Mouse (Mus musculus): ENCODE results near the gene Cmtm8. TPM values are rescaled to one million over a fixed set of nuclear protein-coding genes. Genes with fewer than 3 reads are reported as not detected.
A peak's percentile ranks its signal among the peaks of the same experiment; 100 is the strongest.

The Cmtm8 gene
- 1 to 10 TPM; 2.1 to 2.5 TPM for total RNA-seq (2021)

DNA sequence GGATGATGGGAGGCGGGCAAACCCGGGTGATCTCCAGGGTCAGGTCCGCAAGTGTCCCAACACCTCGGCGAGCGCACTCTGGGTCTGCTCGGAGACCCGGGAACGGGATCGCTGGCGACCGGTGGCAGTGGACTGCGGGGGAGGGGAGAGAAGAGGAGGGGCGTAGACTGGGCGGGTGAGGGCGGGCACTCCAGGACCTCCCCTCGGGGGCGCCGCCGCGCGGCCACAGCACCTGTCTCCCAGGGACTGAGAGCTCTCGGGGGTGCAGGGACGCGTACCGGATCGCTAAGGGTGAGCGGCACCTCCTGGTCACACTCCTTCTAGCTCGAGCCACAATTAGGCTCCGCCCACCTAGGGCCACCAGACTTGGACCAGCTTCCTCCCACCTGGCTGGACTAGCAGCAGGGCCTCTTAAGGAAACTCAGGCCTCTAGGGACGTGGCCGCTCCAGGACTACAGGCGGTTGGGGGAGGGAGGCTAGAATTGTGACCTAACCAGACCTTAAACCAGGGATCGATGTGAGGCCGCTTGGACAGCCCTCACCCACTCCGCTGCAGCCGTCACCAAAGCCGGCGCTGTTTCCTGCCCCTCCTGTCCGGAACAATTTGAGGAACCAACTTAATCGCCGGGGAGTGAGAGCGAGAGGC lies at the start of gene Cmtm8:
Gene Cmtm8, minus strand, starts transcription at position 140 of the 646 bp plus-strand sequence.
- intact Hi-C loops (cut with DNase I): no loop called here
- peak in 1 of 2 experiments; percentile 74 for DNase-seq (ENCODE audit: extremely low spot score in 1 of 2, low spot score in 2 of 2)

DNA sequence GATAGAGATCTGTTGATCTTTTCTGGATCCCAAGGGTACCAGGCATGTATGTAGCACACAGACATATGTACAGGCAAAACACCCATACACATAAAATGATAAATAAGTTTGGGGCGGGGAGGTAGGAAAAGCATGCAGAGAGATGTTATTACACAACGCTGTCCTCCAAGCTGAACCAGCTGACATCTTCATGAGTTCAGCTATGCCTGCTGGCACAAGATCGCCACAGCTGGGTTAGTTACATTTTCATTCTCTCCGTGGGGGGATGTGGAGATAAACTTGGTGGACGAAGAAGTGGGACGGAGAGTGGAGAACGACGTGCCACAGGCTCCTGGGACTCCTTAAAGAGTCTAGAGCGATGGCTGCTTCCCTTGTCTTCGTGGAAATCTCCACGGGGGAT lies 49.0 kb upstream of the Cmtm8 start:
- intact Hi-C loops (cut with DNase I): no loop called here
- no peak for DNase-seq (ENCODE audit: extremely low spot score in 1 of 2, low spot score in 2 of 2)

DNA sequence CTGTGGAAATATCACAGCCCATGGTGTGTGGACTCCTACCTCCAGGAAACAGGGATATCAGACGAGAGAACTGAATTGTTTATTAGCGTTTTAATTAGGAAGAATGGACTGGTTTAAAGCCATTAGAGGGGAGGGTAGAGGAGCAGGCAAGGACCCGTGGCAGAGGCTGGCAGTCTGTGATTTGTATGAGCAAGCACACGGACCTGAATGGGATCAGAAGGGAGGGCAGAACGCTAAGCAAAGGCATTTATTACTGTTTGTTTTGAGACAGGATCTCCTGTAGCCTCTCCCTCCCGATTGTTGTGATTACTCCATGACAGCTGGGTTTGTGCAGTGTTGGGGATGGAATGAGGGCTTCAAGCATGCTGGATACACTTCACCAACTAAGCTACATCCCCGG lies 46.4 kb upstream of the Cmtm8 start:
- no peak for DNase-seq (ENCODE audit: extremely low spot score in 1 of 2, low spot score in 2 of 2)
- intact Hi-C loops (cut with DNase I): no loop called here

DNA sequence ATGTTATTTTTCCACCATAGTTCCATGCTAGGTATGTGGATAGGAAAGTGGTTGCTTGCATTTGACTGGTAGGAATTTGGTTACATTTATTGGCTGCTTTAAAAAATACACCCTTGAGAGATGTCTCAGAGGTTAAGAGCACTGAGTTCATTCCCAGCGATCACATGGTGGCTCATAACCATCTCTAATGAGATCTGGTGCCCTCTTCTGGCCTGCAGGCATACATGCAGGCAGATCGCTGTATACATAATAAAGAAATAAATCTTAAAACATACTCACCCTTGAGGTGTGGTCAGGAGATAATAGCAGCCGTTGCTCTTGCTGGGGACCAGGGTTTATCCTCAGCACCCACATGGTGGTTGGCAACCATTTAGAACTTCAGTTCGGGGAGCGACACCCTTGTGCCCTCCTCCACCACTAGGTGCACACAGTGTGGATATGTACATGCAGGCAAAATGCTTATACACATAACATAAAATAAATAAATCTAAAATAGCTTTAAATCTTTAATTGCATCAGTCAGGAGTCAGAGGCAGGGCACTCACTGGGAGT lies 45.0 kb upstream of the Cmtm8 start:
- DNase-seq (ENCODE audit: extremely low spot score in 1 of 2, low spot score in 2 of 2): no peak
- intact Hi-C loops (cut with DNase I): no loop called here

DNA sequence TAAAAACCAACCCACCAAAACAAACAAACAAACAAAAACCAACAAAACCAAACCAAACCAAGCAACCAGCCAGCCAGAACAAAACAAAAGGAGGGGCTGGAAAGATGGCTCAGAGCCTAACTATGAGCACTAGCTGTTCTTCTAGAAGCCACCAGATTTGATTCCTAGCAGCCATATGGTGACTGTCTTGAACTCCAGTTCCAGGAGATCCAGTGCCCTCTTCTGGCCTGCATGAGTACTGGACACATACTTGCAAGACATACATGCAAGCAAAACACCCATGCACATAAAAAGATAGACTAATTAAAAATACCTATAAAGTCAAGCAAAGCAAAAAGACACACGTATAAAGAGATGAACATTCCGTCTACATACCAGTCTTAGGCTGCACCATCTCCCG lies 43.7 kb upstream of the Cmtm8 start:
- intact Hi-C loops (cut with DNase I): no loop called here
- DNase-seq (ENCODE audit: extremely low spot score in 1 of 2, low spot score in 2 of 2): peak in 1 of 2 experiments; percentile 36

DNA sequence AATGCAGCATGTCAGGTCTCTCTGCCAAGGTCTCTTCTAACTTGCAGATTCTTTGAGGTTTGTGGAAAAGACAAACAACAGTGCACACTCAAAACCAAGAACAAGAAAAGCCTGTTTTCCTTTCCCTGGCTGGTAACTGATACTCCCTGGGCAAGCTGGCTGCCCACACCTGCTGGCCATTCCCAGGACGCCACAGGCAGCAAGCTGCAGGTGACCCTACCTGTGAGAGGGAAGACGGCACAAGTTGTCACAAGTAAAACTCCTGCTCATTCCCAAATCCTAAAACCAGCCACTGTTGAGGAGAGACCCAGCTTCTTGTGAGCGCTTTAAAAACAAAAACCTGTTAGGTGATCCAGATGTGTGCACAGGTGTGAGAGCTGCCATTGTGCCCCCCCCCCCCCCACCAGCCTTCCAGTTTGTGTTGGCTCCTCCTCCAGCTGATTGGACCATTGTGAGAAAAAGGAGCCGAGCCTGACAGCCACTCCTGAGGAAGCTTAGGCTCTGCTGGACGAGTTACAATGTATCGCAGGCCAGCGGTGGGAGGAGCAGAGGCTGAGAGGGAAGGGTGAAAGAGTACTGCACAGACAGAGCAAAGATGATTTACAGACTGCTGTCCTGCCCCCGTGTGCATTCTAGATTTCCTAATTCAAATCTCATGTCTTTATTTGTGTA lies 42.2 kb upstream of the Cmtm8 start:
- intact Hi-C loops (cut with DNase I): no loop called here
- no peak for DNase-seq (ENCODE audit: extremely low spot score in 1 of 2, low spot score in 2 of 2)

DNA sequence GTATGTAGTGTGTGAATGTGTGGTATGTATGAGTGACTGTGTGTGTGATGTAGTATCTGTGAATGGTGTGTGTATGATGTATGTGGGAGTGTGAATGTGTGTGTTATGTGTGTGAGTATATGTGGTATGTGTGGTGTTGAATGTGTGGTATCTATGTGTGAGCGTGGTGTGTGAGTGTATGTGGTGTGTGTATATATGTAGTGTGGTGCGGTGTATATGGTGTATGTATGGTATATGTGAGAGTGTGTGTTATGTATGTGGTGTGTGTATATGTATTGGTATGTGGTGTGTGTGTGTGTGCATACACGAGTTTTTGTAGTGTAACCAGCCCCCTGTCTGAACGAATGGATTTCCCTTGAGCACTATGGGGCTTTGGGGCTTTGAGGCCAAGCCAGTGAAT lies 41.6 kb upstream of the Cmtm8 start:
- intact Hi-C loops (cut with DNase I): no loop called here
- no peak for DNase-seq (ENCODE audit: extremely low spot score in 1 of 2, low spot score in 2 of 2)

DNA sequence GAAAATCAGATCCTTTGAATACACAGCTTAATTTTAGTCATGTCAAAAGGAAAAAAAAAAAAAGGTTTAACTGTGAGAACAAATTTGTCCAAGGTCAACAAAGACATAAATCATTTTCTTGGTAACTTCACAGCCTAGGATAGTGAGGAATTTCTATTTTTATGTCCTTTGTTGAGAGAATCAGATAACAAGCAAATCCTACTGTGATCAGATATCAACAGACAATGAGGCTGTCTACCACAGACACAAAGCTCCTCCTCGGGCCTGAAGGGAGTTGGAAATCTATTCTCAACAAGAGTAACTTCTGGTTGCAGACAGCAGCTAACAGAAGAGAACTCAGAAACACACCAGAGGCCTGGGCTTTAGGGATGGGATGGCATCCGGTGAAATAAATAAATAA lies 38.0 kb upstream of the Cmtm8 start:
- no peak for DNase-seq (ENCODE audit: extremely low spot score in 1 of 2, low spot score in 2 of 2)
- intact Hi-C loops (cut with DNase I): no loop called here

DNA sequence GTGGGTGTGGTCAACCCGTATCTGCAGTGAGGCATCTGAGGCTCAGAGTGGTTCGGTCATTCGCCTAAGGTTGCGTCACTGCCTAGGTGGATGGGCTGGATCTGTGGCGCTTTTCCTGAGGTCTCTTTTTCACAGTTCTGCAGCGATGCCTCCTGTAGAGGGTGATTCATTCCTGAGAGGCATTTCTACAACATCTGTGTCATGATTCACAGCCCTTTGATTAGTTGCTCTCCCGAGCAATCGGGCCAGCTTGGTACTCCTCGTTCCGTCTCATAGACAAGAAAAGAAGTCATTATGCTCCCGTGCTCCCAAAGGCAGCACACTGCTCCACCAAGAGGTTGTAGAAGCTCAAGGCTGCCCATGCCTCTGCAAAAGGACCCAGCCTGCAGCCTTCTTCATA lies 11.4 kb upstream of the Cmtm8 start:
- intact Hi-C loops (cut with DNase I): no loop called here
- no peak for DNase-seq (ENCODE audit: extremely low spot score in 1 of 2, low spot score in 2 of 2)

DNA sequence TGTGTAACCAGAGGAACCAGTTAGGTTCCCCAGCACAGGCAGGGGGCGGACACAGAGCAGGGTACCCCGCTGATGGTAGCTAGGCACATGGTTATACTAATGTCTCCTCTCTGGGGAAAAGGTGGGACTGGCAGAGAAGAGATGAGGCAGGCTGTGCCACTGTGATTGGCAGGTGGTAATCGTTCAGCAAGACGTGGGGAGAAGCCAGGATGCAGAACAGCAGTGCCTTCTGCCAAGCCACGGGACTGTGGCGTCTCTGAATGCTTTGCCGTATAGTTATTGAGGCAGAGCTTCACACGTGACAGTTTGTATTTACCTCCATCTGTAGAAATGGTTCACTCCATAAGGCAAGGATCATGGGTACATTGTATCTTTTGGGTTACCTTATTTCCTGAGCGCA lies 10.7 kb upstream of the Cmtm8 start:
- DNase-seq (ENCODE audit: extremely low spot score in 1 of 2, low spot score in 2 of 2): no peak
- intact Hi-C loops (cut with DNase I): no loop called here

DNA sequence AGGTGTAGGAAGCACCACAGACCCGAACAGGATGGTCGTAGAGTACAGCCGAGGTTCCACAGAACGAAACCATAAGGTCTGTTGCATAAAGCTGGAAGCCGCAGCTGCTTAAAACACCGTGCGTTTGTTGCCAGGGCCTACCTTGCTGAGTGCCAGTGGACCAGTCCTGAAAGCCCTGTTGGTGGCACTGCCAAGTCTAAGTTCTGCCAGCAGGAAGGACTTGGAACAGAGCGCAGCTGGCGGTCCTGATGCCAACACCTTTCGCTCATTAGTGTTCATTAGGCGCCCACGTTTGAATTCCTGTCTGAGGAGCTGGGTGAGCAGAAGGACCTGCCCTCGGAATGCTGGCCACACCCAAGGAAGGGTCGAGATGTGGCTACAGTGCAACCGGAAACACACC lies 9.4 kb upstream of the Cmtm8 start:
- intact Hi-C loops (cut with DNase I): no loop called here
- no peak for DNase-seq (ENCODE audit: extremely low spot score in 1 of 2, low spot score in 2 of 2)

DNA sequence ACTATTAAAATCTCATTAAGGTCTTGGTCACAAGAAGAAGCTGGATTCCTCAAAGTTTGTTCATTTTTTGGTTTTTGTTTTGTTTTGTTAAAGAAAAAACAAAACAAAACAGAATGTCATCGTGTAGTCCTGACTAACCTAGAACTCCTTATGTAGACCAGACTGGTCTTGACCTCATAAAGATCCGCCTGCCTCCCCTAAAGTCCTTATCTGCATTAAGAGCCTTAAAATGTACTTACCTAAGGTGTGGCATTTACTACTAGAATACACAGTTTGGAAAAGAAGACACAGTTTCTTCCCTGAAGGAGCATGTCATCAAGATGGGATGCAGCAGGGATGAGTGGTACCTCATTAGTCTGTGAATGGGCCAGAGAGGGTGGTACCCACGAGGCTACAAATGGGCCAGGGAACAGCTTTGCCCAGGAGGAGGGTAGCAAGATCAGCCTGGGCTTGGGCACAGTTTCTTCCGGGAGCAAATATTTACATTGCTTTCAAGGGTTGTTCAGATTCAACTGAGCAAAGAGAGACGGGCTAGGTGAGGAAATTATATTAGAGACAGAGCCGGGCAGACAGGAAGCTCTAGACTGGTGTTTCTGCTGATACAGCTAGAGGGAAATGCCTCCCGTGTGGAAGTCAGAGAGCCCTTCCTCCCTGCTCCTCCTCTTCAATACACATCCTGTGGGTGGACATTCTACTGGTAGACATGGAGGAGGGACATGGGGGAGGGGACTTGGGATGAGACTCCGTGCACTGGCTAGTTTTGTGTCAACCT lies 7.6 kb upstream of the Cmtm8 start:
- DNase-seq (ENCODE audit: extremely low spot score in 1 of 2, low spot score in 2 of 2): no peak
- intact Hi-C loops (cut with DNase I): no loop called here

DNA sequence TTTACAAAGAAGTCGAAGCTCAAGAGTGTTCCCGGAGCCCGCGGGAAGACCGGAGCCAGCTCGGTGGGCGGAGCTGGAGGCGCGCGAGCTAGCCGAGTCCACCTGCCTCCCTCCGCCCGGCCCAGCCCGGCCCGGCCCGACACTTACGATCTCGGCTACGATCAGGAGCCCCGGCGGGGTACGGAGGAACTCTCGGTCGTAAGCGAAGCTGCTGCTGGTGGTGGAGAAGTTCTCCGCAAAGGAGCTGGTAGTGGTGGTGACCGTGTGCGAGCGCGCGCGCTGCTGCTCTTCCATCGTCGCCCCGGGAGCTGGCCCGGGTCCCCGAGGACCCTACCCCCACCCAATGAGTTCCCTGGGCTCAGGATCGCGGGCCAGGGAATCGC lies 331 bp downstream of the Cmtm8 start:
- intact Hi-C loops (cut with DNase I): no loop called here
- DNase-seq (ENCODE audit: extremely low spot score in 1 of 2, low spot score in 2 of 2): peak in 1 of 2 experiments; percentile 66

DNA sequence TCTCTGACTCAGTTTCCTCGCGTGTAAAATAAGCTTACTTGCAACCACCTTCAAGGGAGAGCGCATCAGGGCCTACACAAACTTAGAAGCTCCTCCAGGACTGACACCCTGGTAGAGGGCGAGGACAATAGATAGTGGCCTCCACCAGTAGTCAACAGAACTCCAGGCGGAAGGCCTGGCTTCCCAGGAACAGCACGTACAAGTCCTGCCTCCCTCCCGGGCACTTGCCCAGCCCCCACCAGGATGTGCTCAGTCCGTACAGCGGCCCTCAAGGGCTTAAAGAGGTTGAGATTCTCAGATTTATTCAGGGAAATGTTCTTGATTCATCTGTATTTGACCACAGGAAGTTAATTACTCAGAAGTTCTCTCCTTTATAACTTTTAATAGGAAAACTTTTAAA lies 1.1 kb downstream of the Cmtm8 start:
- peak in 1 of 2 experiments; percentile 72 for DNase-seq (ENCODE audit: extremely low spot score in 1 of 2, low spot score in 2 of 2)
- intact Hi-C loops (cut with DNase I): no loop called here

DNA sequence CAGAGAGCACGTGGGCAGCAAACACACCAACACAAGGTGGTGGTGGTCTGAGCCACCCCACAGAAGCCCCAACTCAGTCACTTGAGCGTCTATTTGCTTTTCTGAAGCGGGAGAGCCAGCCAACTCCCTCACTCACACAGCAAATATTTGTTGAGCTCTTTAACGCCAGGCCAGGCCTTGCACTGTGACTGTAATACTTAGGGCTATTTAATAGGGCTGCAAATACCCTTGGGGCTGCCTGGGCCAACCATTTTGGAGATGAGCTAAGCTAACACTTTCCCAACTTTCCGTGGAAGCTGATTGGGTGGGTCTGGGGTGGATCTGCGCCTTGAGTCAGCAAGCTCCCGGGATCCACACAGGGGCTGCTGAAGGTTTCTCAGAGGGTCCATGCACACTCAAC lies 1.7 kb downstream of the Cmtm8 start:
- no peak for DNase-seq (ENCODE audit: extremely low spot score in 1 of 2, low spot score in 2 of 2)
- intact Hi-C loops (cut with DNase I): no loop called here

DNA sequence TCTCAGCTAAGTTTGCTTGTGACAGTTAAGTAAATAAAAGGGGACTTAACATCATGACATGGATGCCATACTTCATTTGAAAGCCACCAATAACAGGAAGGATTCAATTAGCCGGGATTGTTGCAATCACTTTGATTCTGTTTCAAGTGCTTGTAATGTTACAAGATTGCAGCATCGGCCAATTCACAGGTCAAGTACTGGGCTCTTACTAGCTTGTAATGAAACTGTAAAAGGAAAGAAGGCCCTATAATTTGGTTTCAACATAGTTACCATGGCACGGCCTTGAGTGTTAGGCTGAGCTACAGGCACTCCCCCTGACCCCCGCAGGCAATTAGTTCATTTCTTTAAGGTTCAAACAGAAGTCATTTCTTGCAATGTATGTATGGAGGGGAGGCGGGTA lies 5.1 kb downstream of the Cmtm8 start:
- intact Hi-C loops (cut with DNase I): no loop called here
- DNase-seq (ENCODE audit: extremely low spot score in 1 of 2, low spot score in 2 of 2): no peak

DNA sequence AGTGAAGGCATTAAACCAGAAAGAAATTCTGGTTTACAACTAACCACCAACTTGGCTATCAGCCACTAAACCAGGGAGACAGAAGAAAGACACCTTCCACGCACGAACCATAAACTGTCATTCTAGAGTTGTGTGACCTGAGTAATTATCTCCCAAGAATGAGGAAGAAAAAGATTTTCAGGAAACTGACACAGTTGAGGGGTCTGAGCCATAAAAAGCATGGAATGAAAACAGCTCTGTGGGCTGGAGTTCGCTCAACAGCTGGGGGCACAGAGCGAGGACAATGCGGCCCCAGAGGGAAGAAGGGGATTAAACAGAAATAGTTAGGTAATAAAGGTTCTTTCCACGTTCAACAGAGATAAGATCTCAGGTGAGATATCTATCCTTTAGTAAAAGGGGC lies 12.4 kb downstream of the Cmtm8 start:
- no peak for DNase-seq (ENCODE audit: extremely low spot score in 1 of 2, low spot score in 2 of 2)
- intact Hi-C loops (cut with DNase I): no loop called here

DNA sequence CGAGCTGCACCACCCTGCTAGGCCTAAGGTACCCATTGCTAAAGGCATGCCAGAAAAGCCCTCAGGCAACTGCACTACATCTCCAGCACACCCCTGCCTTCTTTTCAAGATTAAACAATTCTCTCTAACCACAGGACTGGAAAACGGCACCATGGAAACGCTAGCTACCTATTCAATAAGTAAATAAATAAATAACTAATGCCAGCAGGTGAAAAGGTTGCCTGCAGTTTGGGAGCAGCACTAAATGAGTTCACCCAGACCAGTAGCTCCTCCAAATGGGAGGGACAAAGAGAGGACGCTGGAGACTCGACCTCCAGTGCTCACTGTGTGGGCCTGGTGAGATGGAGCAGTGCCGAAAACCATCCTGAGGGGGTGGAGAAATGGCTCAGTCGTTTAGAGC lies 13.6 kb downstream of the Cmtm8 start:
- intact Hi-C loops (cut with DNase I): no loop called here
- no peak for DNase-seq (ENCODE audit: extremely low spot score in 1 of 2, low spot score in 2 of 2)

DNA sequence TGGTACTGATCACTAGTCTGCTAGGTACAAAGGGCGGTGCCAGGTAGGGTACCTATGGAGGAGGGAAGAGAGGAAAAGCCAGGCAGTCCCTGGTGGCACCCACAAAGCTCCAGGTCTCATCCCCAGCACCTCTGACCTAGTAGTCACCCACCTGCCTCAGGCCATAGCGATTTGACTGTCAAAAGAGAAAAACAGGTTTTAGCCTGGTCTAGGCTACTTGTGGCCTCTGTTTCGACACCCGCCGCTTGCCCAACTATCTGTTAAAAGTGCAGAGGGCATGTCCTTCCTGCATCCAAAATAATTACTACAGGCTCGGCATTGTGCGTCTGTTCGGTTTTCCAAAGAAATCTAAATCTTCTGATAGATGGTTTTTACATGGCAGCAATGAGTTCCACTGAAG lies 14.3 kb downstream of the Cmtm8 start:
- intact Hi-C loops (cut with DNase I): no loop called here
- DNase-seq (ENCODE audit: extremely low spot score in 1 of 2, low spot score in 2 of 2): no peak

DNA sequence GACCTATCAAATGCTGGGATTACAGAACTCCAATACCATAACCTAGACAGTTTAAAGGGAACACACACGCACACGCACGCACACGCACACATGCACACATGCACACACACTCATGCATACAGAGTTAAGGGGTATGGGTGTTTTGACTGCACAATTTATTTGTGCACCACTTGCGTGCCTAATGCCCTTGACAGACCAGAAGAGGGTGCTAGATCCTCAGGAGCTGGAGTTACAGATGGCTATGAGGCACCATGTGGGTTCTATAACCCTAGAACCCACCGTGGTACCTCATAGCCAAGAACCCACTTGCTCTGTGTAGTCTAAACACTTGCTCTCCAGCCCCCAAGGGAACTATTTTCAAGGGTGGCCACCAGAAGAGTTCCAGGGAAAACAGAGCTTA lies 15.6 kb downstream of the Cmtm8 start:
- DNase-seq (ENCODE audit: extremely low spot score in 1 of 2, low spot score in 2 of 2): no peak
- intact Hi-C loops (cut with DNase I): no loop called here
